Mouse (Mus musculus) limb, embryonic 11.5 days (tissue): Measurements from ENCODE around the gene Nol9. TPM values are rescaled to one million over a fixed set of nuclear protein-coding genes. Genes with fewer than 3 reads are reported as not detected.

Source experiments
- ATAC-seq: fragments of 200-750 bp; cut with Nextera tagmentation; 2 replicates; pipeline ENCODE4 v1.8.0; 2017; ENCODE audit warnings: low read depth; ENCODE audit not compliant: insufficient number of reproducible peaks, low FRiP score, low TSS enrichment
- DNase-seq: peaks from one replicate; pipeline ENCODE4 v3.0.0-alpha.2; 2015; ENCODE audit warnings: low spot score
- H3K27ac ChIP-seq: fragments of 300-500 bp; sonication (generic); replicated peaks from 2 replicates; pipeline ENCODE4 v1.5.1; 2014; ENCODE audit warnings: low read depth, mild to moderate bottlenecking, low read length
- H3K27me3 ChIP-seq: fragments of 300-500 bp; sonication (generic); 2 replicates; pipeline ENCODE4 v1.6.1; 2014; ENCODE audit warnings: mild to moderate bottlenecking, low read length, mixed read lengths; ENCODE audit not compliant: control insufficient read depth, insufficient read depth
- H3K36me3 ChIP-seq: fragments of 300-500 bp; sonication (generic); 2 replicates; pipeline ENCODE4 v1.6.1; 2014; ENCODE audit warnings: mild to moderate bottlenecking, low read length, moderate library complexity, mixed read lengths; ENCODE audit not compliant: control insufficient read depth, insufficient read depth
- H3K4me1 ChIP-seq: fragments of 300-500 bp; sonication (generic); 2 replicates; pipeline ENCODE4 v1.6.1; 2014; ENCODE audit warnings: low read length, mixed read lengths; ENCODE audit not compliant: control insufficient read depth, insufficient read depth
- H3K4me2 ChIP-seq: fragments of 300-500 bp; sonication (generic); 2 replicates; pipeline ENCODE4 v1.6.1; 2014; ENCODE audit warnings: low read depth, mild to moderate bottlenecking, moderate library complexity; ENCODE audit not compliant: severe bottlenecking
- H3K4me3 ChIP-seq: fragments of 300-500 bp; sonication (generic); 2 replicates; pipeline ENCODE4 v1.5.1; 2014; ENCODE audit warnings: low read depth, low read length
- H3K9ac ChIP-seq: fragments of 300-500 bp; sonication (generic); 2 replicates; pipeline ENCODE4 v1.6.1; 2014; ENCODE audit warnings: mild to moderate bottlenecking, low read length
- H3K9me3 ChIP-seq: fragments of 300-500 bp; sonication (generic); 2 replicates; pipeline ENCODE4 v1.6.1; 2016; ENCODE audit warnings: low read length; ENCODE audit not compliant: control insufficient read depth
- WGBS: fragments of 180-500 bp; shearing (Covaris S2); extraction: QIAGEN DNeasy Blood & Tissue Kit; methylation state at CpG from one replicate; pipeline ENCODE4 v1.1.7; 2014; 5-methylcytosine and 5-hydroxymethylcytosine counted together
- polyA plus RNA-seq: library from polyadenylated mRNA; unstranded; fragments of >200 nt; fragmentation: Nextera tagmentation; extraction: Ambion mirVana; gene quantifications from 2 replicates; pipeline ENCODE4 v1.2.1, GENCODE M21; 2014

Gene Nol9
- polyA plus RNA-seq, 1 experiment from 2014 or later: 38.1 TPM

GRCm38 (mm10) chr4:152094233-152094632 lies 55.1 kb downstream of the Nol9 start:
- Histone ChIP-seq H3K4me1 (peaks cover 19% of the 10 kb centered on the region), H3K27ac (no peak overlapping the region), H3K9me3 (no peaks in the 10 kb centered on the region), H3K4me3 (no peak overlapping the region), H3K36me3 (no peaks in the 10 kb centered on the region), H3K4me2 (no peak overlapping the region), H3K27me3 (no peaks in the 10 kb centered on the region), H3K9ac (no peak overlapping the region)
- WGBS: 87% methylated on average over 12 of the region's 12 CpGs
- DNase-seq: no peak
- no peak for ATAC-seq

GRCm38 (mm10) chr4:152095937-152096910 lies 57.1 kb downstream of the Nol9 start:
- Histone ChIP-seq H3K4me2 (no peak overlapping the region), H3K27ac (no peak overlapping the region), H3K36me3 (no peaks in the 10 kb centered on the region), H3K9ac (peak overlapping the region; percentile 3; the same call in 1 of the 2 replicates), H3K9me3 (no peaks in the 10 kb centered on the region), H3K4me3 (0 out of 2 replicates have a peak overlapping the region, but pooled peaks have one; percentile 3), H3K27me3 (no peaks in the 10 kb centered on the region), H3K4me1 (peaks cover 25% of the 10 kb centered on the region)
- ATAC-seq (peak; percentile 19; the same call in 1 of the 2 replicates), DNase-seq (peak; percentile 77)
- WGBS: 18% methylated on average over 25 of the region's 27 CpGs

- no peak overlapping the region for H3K4me2 ChIP-seq
- WGBS: 58% methylated on average over 6 of the region's 6 CpGs
- no peaks in the 10 kb centered on the region for H3K9me3 ChIP-seq
- H3K4me1 ChIP-seq: peaks cover 28% of the 10 kb centered on the region
- H3K9ac ChIP-seq: no peak overlapping the region
- H3K4me3 ChIP-seq: 0 out of 2 replicates have a peak overlapping the region, but pooled peaks have one; percentile 3
- no peaks in the 10 kb centered on the region for H3K27me3 ChIP-seq
- no peak overlapping the region for H3K27ac ChIP-seq
- ATAC-seq (no peak), DNase-seq (no peak)
- H3K36me3 ChIP-seq: no peaks in the 10 kb centered on the region
Observed at GRCm38 (mm10) chr4:152096927-152097326, 57.8 kb downstream of the Nol9 start.

GRCm38 (mm10) chr4:152097911-152098799 lies 59.0 kb downstream of the Nol9 start:
- Histone ChIP-seq H3K27me3 (no peaks in the 10 kb centered on the region), H3K9ac (no peak overlapping the region), H3K27ac (no peak overlapping the region; the same call in 1 of the 2 replicates), H3K4me1 (peaks cover 28% of the 10 kb centered on the region), H3K36me3 (no peaks in the 10 kb centered on the region), H3K9me3 (no peaks in the 10 kb centered on the region), H3K4me2 (no peak overlapping the region), H3K4me3 (no peak overlapping the region)
- no peak for ATAC-seq
- DNase-seq: no peak
- 23% methylated on average over 11 of the region's 11 CpGs for WGBS

- H3K9ac ChIP-seq: no peak overlapping the region
- H3K4me3 ChIP-seq: no peak overlapping the region
- WGBS: 81% methylated on average over 11 of the region's 11 CpGs
- H3K36me3 ChIP-seq: peaks cover 3% of the 10 kb centered on the region; the same call in 1 of the 2 replicates
- no peak overlapping the region for H3K27ac ChIP-seq
- no peak overlapping the region for H3K4me2 ChIP-seq
- H3K27me3 ChIP-seq: no peaks in the 10 kb centered on the region
- no peak for ATAC-seq
- peaks cover 28% of the 10 kb centered on the region for H3K4me1 ChIP-seq
- H3K9me3 ChIP-seq: no peaks in the 10 kb centered on the region
- no peak for DNase-seq
Observed at GRCm38 (mm10) chr4:152100541-152100940, 61.4 kb downstream of the Nol9 start.

- peaks cover 28% of the 10 kb centered on the region for H3K4me1 ChIP-seq
Observed at GRCm38 (mm10) chr4:152101081-152101653, 62.0 kb downstream of the Nol9 start.

GRCm38 (mm10) chr4:152101921-152102320 lies 62.8 kb downstream of the Nol9 start:
- H3K9ac ChIP-seq: no peak overlapping the region
- ATAC-seq (no peak), DNase-seq (no peak)
- H3K4me3 ChIP-seq: no peak overlapping the region
- no peaks in the 10 kb centered on the region for H3K27me3 ChIP-seq
- no peak overlapping the region for H3K4me2 ChIP-seq
- no peaks in the 10 kb centered on the region for H3K9me3 ChIP-seq
- no peak overlapping the region for H3K27ac ChIP-seq
- H3K36me3 ChIP-seq: peaks cover 5% of the 10 kb centered on the region
- 91% methylated on average over 16 of the region's 16 CpGs for WGBS
- H3K4me1 ChIP-seq: peaks cover 23% of the 10 kb centered on the region

More at GRCm38 (mm10) chr4:152101081-152101653, 62.0 kb downstream of the Nol9 start:
- no peak overlapping the region for H3K27ac ChIP-seq
- no peak overlapping the region for H3K9ac ChIP-seq
- no peak overlapping the region for H3K4me3 ChIP-seq
- no peaks in the 10 kb centered on the region for H3K27me3 ChIP-seq
- H3K4me2 ChIP-seq: no peak overlapping the region
- WGBS: 66% methylated on average over 7 of the region's 7 CpGs
- DNase-seq (no peak), ATAC-seq (no peak)
- H3K9me3 ChIP-seq: no peaks in the 10 kb centered on the region
- peaks cover 3% of the 10 kb centered on the region; the same call in 1 of the 2 replicates for H3K36me3 ChIP-seq

- whole genome bisulfite sequencing: 35% methylated on average over 7 of the region's 7 CpGs
- Histone ChIP-seq H3K4me2 (no peak overlapping the region), H3K27ac (no peak overlapping the region), H3K9ac (no peak overlapping the region), H3K4me3 (no peak overlapping the region), H3K27me3 (no peaks in the 10 kb centered on the region), H3K4me1 (peaks cover 26% of the 10 kb centered on the region), H3K36me3 (peaks cover 5% of the 10 kb centered on the region), H3K9me3 (no peaks in the 10 kb centered on the region)
- DNase-seq (peak; percentile 87), ATAC-seq (no peak)
Observed at GRCm38 (mm10) chr4:152103025-152103424, 63.9 kb downstream of the Nol9 start.
